Mouse (Mus musculus) embryonic facial prominence, embryonic 12.5 days (tissue): Measurements from ENCODE around the gene Ppm1g. TPM values are rescaled to one million over a fixed set of nuclear protein-coding genes. Genes with fewer than 3 reads are reported as not detected.

Experiments
- ATAC-seq: fragments of 200-750 bp; cut with Nextera tagmentation; 2 replicates; pipeline ENCODE4 v1.8.0; 2017; ENCODE audit not compliant: insufficient number of reproducible peaks, insufficient read depth, low FRiP score, low TSS enrichment
- H3K27ac ChIP-seq: fragments of 300-500 bp; sonication (generic); 2 replicates; pipeline ENCODE4 v1.5.1; 2016; ENCODE audit warnings: mild to moderate bottlenecking
- H3K27me3 ChIP-seq: fragments of 300-500 bp; sonication (generic); 2 replicates; pipeline ENCODE4 v1.6.1; 2016; ENCODE audit warnings: mild to moderate bottlenecking, moderate library complexity
- H3K36me3 ChIP-seq: fragments of 300-500 bp; sonication (generic); 2 replicates; pipeline ENCODE4 v1.6.1; 2016; ENCODE audit warnings: mild to moderate bottlenecking
- H3K4me1 ChIP-seq: fragments of 300-500 bp; sonication (generic); 2 replicates; pipeline ENCODE4 v1.6.1; 2016
- H3K4me2 ChIP-seq: fragments of 300-500 bp; sonication (generic); replicated peaks from 2 replicates; pipeline ENCODE4 v1.6.1; 2016; ENCODE audit warnings: mild to moderate bottlenecking, moderate library complexity
- H3K4me3 ChIP-seq: fragments of 300-500 bp; sonication (generic); 2 replicates; pipeline ENCODE4 v1.5.1; 2016; ENCODE audit warnings: mild to moderate bottlenecking
- H3K9ac ChIP-seq: fragments of 300-500 bp; sonication (generic); 2 replicates; pipeline ENCODE4 v1.6.1; 2016; ENCODE audit warnings: mild to moderate bottlenecking, moderate library complexity
- H3K9me3 ChIP-seq: fragments of 300-500 bp; sonication (generic); 2 replicates; pipeline ENCODE4 v1.6.1; 2016; ENCODE audit warnings: mild to moderate bottlenecking, moderate library complexity
- WGBS: fragments of 180-500 bp; shearing (Covaris S2); methylation state at CpG from one replicate; pipeline ENCODE4 v1.1.7; 2016; 5-methylcytosine and 5-hydroxymethylcytosine counted together
- polyA plus RNA-seq: library from polyadenylated mRNA; unstranded; fragments of >200 nt; fragmentation: Nextera tagmentation; extraction: Ambion mirVana; gene quantifications from 2 replicates; pipeline ENCODE4 v1.2.1, GENCODE M21; 2016

Ppm1g gene
- polyA plus RNA-seq, 1 experiment from 2014 or later = 144 TPM

DNA sequence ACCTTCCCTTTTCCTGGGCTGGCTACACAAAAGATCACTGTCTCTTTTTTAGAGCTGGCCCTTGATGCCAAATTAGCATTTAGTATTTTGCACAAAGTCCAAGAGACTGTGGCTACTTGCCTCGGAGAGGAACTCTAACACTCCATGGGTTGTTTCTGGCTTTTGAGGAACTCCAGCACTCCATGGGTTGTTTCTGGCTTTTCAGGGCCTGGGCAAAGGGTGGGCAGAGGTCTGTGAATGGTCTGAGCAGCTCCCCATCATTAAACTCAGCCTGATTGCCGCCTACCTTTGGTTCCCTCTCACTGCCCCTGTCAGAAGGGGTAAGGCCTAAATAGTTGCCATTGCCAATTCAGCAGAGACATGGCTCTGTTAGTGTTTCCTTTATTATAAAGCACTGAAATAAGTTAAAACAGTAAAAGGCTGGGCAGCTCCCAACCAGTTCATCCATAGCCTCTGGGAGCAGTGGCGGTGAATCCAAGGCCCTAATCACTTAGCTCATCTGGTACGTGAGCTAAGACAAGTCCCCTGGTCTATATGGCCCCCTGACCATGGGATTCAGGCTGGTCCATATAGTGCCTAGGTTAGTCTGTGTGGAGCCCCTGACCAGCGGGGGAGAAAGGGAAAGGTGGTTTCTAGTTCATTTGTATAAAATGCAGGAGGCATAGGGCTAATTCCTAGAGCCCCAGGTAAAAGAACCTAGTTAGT lies 21.7 kb downstream of the Ppm1g start:
- Histone ChIP-seq H3K4me1 (peaks cover 25% of the 10 kb centered on the region), H3K27ac (no peak overlapping the region), H3K4me2 (no peak overlapping the region), H3K27me3 (no peaks in the 10 kb centered on the region), H3K4me3 (no peak overlapping the region), H3K9ac (no peak overlapping the region), H3K36me3 (peaks cover 71% of the 10 kb centered on the region), H3K9me3 (peaks cover 4% of the 10 kb centered on the region; the same call in 1 of the 2 replicates)
- 83% methylated on average over 5 of the region's 5 CpGs for WGBS
- ATAC-seq = no peak

DNA sequence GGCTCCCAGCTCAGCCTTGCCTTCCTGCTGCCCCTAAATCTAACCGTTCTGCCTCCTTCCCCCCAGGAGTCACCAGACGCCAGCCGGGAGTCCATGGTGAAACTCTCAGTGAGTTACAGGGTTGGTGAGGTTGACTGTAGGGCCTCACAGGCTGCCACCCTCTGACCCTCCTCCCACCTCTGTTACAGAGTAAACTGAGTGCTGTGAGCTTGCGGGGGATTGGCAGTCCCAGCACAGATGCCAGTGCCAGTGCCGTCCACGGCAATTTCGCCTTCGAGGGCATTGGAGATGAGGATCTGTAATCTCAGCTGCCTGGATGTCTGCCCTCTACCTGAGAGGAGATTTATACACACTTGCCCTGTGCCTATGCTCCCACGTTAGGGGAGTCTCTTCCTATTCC lies 22.3 kb downstream of the Ppm1g start:
- Histone ChIP-seq H3K9me3 (peaks cover 4% of the 10 kb centered on the region; the same call in 1 of the 2 replicates), H3K27ac (no peak overlapping the region), H3K4me1 (peaks cover 24% of the 10 kb centered on the region), H3K4me3 (no peak overlapping the region), H3K36me3 (peaks cover 66% of the 10 kb centered on the region), H3K4me2 (no peak overlapping the region), H3K9ac (no peak overlapping the region), H3K27me3 (no peaks in the 10 kb centered on the region)
- ATAC-seq = no peak
- WGBS = 89% methylated on average over 9 of the region's 9 CpGs

DNA sequence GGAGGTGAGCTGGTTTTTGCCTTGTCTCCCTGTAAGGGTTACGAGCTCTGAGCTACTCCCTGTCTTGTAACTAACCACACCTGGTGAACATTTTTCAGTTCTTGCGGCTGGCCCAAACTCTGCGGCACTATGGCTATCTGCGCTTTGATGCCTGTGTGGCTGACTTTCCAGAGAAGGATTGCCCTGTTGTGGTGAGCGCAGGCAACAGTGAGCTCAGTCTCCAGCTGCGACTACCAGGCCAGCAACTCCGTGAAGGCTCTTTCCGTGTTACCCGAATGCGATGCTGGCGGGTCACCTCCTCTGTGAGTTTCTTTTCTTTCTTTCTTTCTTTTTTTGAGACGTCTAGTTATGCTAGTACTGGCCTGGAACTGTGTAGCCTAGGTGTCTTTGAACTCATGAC lies 23.4 kb downstream of the Ppm1g start:
- H3K4me3 ChIP-seq = no peak overlapping the region
- no peaks in the 10 kb centered on the region for H3K27me3 ChIP-seq
- H3K9ac ChIP-seq = no peak overlapping the region
- peaks cover 62% of the 10 kb centered on the region for H3K36me3 ChIP-seq
- 93% methylated on average over 12 of the region's 12 CpGs for WGBS
- no peak for ATAC-seq
- no peak overlapping the region for H3K4me2 ChIP-seq
- peaks cover 4% of the 10 kb centered on the region; the same call in 1 of the 2 replicates for H3K9me3 ChIP-seq
- H3K27ac ChIP-seq = no peak overlapping the region
- peaks cover 19% of the 10 kb centered on the region for H3K4me1 ChIP-seq

DNA sequence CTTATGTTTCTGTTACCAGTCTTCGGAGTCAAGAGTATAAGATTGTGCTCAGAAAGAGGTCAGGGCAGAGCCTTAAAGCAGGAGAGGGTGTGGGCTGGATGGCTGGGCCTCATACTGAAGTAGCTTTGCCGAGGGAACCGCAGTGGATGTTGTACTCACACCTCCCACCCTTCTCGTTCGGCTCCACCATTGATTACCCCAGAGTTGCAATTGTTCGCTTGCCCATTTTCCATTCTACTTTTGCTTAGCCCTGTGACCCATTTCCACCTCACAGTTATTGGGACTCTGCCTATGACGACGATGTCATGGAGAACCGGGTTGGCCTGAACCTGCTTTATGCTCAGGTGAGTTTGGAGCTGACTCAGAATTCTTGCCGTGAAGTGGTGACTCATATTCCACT lies 24.3 kb downstream of the Ppm1g start:
- ATAC-seq = no peak
- WGBS = 94% methylated on average over 10 of the region's 10 CpGs
- Histone ChIP-seq H3K36me3 (peaks cover 62% of the 10 kb centered on the region), H3K4me1 (peaks cover 26% of the 10 kb centered on the region), H3K27ac (no peak overlapping the region), H3K4me2 (no peak overlapping the region), H3K9me3 (peaks cover 4% of the 10 kb centered on the region; the same call in 1 of the 2 replicates), H3K27me3 (no peaks in the 10 kb centered on the region), H3K9ac (no peak overlapping the region), H3K4me3 (no peak overlapping the region)

DNA sequence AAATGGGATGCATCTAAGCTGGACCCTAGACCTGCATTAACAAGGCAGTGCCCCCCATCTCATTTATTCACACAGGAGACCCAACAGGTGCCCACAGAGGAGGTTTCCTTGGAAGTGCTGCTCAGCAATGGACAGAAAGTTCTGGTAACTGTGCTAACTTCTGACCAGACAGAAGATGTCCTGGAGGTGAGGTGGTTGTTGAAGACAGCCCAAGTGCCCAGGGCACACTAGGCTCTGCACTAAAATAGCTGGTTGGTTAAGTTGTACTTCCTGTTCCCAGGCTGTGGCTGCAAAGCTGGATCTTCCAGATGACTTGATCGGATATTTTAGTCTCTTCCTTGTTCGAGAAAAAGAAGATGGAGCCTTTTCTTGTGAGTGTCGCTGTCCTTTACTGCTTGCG lies 24.8 kb downstream of the Ppm1g start:
- Histone ChIP-seq H3K9ac (no peak overlapping the region), H3K4me1 (peaks cover 22% of the 10 kb centered on the region), H3K9me3 (peaks cover 4% of the 10 kb centered on the region; the same call in 1 of the 2 replicates), H3K4me3 (no peak overlapping the region), H3K27me3 (no peaks in the 10 kb centered on the region), H3K27ac (no peak overlapping the region), H3K36me3 (peaks cover 66% of the 10 kb centered on the region), H3K4me2 (no peak overlapping the region)
- 91% methylated on average over 4 of the region's 4 CpGs for WGBS
- no peak for ATAC-seq

DNA sequence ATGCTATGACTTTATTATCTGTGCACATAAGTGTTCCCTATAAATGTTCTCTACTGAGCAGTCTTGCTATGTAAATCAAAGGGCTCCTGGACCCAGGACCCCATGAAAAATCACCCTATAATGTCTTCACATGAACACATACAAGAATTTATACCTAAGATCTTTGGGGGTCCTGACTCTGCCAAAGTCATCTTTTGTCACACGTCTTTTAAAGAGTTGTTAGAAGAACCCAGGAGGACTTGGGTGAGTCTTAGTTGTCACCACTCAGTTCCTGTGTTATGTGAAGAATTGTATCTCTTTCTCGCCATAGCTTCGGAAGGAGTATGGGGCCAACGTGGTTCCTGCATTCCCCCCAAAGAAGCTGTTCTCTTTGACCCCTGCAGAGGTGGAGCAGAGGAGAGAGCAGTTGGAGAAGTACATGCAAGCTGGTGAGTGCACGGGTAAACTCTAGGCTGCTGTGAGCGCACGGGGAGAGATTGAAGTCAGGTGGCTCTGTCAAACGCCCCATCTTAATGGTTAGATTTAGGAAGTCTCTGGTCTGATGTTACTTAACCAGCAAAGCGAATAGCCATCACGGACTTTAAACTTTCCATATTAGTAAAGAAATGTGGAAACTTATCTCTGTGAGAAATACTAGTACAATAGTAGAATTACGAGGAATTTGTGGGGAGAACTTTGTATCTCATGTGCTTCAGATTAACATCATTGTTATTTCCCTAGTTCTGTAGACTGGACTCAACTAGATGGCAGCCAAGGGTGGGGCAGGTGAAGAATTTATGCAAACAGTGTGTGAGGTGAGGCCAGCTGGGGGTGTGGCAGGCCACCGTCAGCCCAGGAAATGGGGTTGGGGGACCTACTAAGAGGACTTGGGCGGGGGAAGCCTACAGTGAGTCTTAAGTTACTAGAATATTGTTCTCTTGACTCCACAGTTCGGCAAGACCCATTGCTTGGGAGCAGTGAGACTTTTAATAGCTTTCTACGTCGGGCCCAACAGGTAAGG lies 25.7 kb downstream of the Ppm1g start:
- ATAC-seq = no peak
- Histone ChIP-seq H3K4me1 (peaks cover 18% of the 10 kb centered on the region), H3K27me3 (no peaks in the 10 kb centered on the region), H3K36me3 (peaks cover 66% of the 10 kb centered on the region), H3K4me2 (peak overlapping the region; percentile 91), H3K9ac (no peak overlapping the region; the same call in 1 of the 2 replicates), H3K9me3 (no peaks in the 10 kb centered on the region), H3K27ac (no peak overlapping the region), H3K4me3 (peak overlapping the region; percentile 82; the same call in 1 of the 2 replicates)
- 93% methylated on average over 16 of the region's 16 CpGs for WGBS

DNA sequence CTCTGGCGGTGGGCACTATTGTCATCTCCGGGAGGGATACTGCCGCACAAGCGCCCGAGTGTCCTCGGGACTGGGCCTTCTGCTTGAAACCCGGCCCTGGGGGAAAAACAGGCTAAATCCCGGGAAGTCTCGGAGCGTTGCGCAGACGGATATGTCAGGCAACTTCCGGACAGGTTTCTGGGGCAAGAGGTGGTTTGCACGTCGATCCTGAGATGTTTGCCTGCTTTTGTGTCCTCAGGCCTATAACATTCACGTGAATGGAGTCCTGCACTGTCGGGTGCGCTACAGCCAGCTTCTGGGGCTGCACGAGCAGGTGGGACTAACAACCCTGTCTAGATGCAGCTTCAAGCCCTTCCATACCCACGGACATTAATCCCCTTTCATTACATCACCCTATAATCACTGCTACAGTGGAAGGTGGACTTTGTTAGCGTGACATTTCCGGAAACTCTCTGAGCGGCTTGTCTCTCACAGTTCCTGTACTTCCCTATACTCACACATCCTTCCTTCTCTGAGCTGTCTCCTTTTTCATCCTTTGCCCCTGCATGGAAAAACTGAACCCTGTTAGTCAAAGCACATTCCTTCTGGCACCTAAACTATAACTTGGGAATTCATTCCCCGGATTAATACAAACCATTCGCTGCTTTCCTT lies 26.7 kb downstream of the Ppm1g start:
- no peaks in the 10 kb centered on the region for H3K9me3 ChIP-seq
- H3K4me3 ChIP-seq = peak overlapping the region; percentile 82
- peak overlapping the region; percentile 91 for H3K4me2 ChIP-seq
- H3K27ac ChIP-seq = peak overlapping the region; percentile 86
- no peaks in the 10 kb centered on the region for H3K27me3 ChIP-seq
- peaks cover 18% of the 10 kb centered on the region for H3K4me1 ChIP-seq
- peaks cover 63% of the 10 kb centered on the region for H3K36me3 ChIP-seq
- ATAC-seq = no peak
- H3K9ac ChIP-seq = peak overlapping the region; percentile 83
- WGBS = 12% methylated on average over 25 of the region's 25 CpGs

DNA sequence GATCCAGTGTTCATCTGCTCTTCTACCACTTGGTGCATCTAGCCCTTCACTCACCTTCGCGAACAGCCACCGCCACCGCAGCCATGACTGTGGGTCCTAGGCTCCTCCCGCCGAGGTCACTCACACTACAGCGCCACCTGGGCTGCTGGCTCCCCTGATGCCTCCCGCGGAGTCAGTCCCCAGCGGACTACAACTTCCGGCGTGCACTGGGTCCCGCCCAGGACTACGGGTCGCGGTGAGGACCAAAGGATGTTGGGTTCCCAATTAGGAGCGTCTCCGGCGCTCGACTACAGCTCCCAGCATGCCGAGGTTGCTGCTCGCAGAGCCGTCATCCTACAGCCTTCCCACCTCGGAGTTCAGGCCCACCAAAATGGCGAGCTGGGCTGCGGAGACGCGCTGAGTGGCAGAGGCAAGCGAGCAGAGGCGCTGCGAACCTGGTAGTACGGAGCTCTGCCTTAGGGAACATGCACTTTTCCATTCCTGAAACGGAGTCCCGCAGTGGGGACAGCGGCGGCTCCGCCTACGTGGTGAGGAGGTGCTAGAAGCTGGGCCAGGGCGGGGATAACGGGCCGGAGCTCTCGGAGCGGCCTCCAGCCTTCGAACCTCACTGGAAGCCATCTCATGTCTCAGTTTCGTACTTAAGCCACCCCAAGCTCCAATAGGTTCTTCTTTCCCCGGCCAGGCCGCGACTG lies 27.4 kb downstream of the Ppm1g start, which contains the start of the genes Snx17 and Eif2b4:
TSS of gene Snx17 (plus strand) at position 289 of the 692 bp plus-strand sequence.
TSS of gene Eif2b4 (minus strand) at position 492 of the 692 bp plus-strand sequence.
- Histone ChIP-seq H3K4me2 (peak within 1 kb of the TSS; percentile 91), H3K4me3 (peak within 1 kb of the TSS; percentile 82), H3K4me1 (peaks cover 18% of the 10 kb centered on the region), H3K9me3 (no peaks in the 10 kb centered on the region), H3K27ac (peak within 1 kb of the TSS; percentile 86), H3K27me3 (no peaks in the 10 kb centered on the region), H3K9ac (peak within 1 kb of the TSS; percentile 83), H3K36me3 (peaks cover 63% of the 10 kb centered on the region)
- ATAC-seq = peak; percentile 96
- under 1% methylated on average over 48 of the region's 48 CpGs for WGBS

DNA sequence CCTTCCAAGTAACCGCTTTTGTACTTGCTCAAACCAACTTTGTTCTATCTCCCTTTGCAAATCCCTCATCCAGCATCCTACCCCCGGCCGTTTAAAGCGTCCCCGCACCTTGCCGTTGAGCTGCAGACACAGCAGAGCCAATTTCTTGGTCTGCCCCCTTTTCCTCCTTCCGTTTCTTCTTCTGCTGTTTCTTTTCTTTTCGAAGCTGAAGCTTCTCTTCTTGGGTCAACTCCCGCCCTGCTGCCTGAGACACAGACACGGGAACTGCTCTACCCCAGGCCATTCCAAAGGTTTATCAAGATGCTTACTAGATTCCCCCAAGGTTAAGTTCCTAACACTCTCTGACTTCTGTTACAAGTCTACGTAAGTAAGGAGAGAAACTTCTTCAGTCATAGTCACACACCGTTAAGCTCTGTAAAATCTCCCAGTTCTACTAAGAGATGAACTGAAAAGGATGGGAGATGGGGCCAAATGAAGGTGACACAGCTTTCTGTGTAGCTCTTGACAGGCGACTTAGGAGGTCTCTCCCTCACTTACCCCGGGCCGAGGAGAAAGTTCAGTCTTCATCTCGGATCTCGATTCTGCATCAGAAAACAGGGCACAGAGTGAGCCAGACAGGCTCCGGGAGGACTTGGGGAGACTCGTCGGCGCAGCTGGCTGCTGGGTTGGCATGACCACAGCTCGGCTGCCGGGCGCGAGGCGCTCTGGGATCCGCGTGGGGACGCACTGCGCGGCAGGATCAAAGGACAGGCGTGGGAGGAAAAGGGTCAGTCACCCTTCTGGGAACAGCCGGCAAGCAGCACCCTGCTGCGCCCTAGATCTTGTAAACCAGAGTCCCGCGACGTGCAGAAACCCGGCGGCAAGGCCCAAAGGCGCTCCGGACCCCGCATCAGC lies 28.2 kb downstream of the Ppm1g start:
- peak overlapping the region; percentile 86 for H3K27ac ChIP-seq
- H3K36me3 ChIP-seq = peaks cover 63% of the 10 kb centered on the region
- H3K4me3 ChIP-seq = peak overlapping the region; percentile 82
- peak; percentile 11; the same call in 1 of the 2 replicates for ATAC-seq
- WGBS = 13% methylated on average over 40 of the region's 42 CpGs
- H3K4me1 ChIP-seq = peaks cover 18% of the 10 kb centered on the region
- no peaks in the 10 kb centered on the region for H3K27me3 ChIP-seq
- H3K4me2 ChIP-seq = peak overlapping the region; percentile 91
- no peaks in the 10 kb centered on the region for H3K9me3 ChIP-seq
- peak overlapping the region; percentile 83 for H3K9ac ChIP-seq

DNA sequence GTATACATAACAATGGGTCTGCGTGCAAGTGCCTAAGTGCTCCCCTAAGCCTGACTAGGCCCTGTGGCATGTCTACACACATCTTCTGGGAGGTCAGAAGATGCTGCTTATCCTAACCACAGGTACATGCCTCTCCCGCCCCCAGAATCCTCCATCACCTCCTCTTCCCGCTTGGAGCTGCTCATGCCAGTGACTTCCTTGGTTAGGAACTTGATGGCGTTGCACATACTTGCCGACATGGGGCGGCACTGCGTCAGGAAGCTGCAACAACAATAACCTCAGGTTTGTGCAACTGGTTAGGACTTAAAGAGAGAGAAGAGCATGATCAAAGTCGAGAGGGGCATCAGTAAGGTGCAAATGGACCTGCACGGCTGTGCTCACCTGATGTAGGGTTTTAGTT lies 30.3 kb downstream of the Ppm1g start:
- peaks cover 50% of the 10 kb centered on the region for H3K36me3 ChIP-seq
- 92% methylated on average over 9 of the region's 9 CpGs for WGBS
- no peak overlapping the region for H3K9ac ChIP-seq
- no peak overlapping the region for H3K27ac ChIP-seq
- H3K4me3 ChIP-seq = no peak overlapping the region
- no peaks in the 10 kb centered on the region for H3K27me3 ChIP-seq
- no peak overlapping the region for H3K4me2 ChIP-seq
- no peak for ATAC-seq
- peaks cover 18% of the 10 kb centered on the region for H3K4me1 ChIP-seq
- H3K9me3 ChIP-seq = no peaks in the 10 kb centered on the region
